Mouse (Mus musculus) adrenal gland, postnatal 25 days (tissue): ENCODE results near the gene Vmn2r55. TPM values are rescaled to one million over a fixed set of nuclear protein-coding genes. Genes with fewer than 3 reads are reported as not detected.
"Not testable (repeated sequence)": the region's sequence is repeated elsewhere in the genome, so short reads cannot be mapped to it uniquely, and the experiment has no call there.

Source experiments
- DNase-seq: peaks from one replicate; pipeline ENCODE4 v3.0.0; 2021; ENCODE audit warnings: mixed read lengths
- long read RNA-seq: library from polyadenylated mRNA; stranded (forward); transcript quantifications from one replicate; pipeline ENCODE4 v2.0.0, GENCODE M21; 2021
- total RNA-seq: library from RNA; stranded (reverse); gene quantifications from 2 replicates; pipeline ENCODE4 v1.2.3, GENCODE M21; 2021

The Vmn2r55 gene
- not detected in 2 replicates for total RNA-seq
- long read RNA-seq, result 0 reads

DNA sequence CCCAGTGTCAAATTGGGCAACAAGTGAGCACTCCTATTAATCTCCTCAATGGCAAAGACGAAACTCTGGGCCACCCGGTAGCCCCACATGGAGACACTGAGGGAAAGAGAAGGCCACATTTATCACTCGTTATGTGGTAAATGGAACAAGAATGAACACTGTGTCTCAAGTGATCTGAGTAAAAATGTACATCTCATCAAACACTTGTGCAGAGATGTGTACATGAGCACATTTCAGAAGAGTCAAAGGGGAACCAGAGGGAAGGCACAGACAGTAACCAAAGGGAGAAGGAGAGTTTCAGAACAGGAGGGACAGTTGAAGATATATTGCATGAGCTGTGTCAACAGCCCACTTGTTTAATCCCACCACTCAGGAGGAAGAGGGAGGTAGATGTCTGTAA lies at the start of gene Vmn2r55:
Gene Vmn2r55, minus strand, starts transcription at position 101 of the 400 bp plus-strand sequence.
- DNase-seq, result not testable (repeated sequence)

DNA sequence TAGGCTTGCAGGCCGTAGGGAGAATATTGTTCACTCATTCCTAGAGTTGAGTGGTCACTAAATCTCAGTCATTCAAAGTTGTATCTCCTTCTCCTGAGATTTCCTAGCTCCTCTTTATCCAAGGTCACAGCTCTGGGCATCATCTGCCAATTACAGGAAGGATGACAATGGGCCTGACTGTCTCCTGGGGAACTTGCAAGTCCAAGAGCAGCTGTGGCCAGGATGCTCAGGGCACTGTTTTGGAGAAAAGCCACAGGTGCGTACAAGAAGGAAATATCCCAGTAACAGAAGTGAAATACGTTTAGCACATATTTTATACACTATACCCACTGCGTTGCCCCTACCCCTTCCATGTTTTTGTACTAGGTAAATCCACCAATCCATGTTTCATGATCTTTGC lies 44.6 kb downstream of the Vmn2r55 start, which contains the start of gene Vmn2r54:
Gene Vmn2r54, minus strand, starts transcription at position 101 of the 400 bp plus-strand sequence.
- DNase-seq, result not testable (repeated sequence)

DNA sequence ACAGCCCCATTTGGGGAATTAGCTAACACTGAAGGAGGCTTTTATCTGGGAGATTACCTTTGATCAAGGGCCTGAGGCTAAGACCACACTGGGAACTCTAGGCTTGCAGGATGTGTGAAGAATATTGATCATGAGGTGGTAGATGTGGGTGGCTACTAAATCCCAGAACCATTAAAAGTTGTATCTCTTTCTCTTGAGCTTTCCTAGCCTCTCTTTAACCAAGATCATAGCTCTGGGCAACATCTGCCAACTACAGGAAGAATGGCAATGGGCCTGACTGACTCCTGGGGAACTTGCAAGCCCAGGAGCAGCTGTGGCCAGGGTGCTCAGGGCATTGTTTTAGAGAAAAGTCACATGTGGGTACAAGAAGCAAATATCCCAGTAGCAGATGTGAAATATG lies 76.1 kb downstream of the Vmn2r55 start, which contains the start of gene Vmn2r53:
Gene Vmn2r53, minus strand, starts transcription at position 101 of the 400 bp plus-strand sequence.
- no peak for DNase-seq

Other genes starting within 250 kb of the Vmn2r55 start
- 11.8 and 15.8 TPM in 2 replicates for gene Zfp606, start 206.7 kb downstream of the Vmn2r55 start, total RNA-seq
- not detected in 2 replicates for gene 2900092C05Rik, start 172.5 kb downstream of the Vmn2r55 start, total RNA-seq
- gene Vmn2r53, start 76.2 kb downstream of the Vmn2r55 start, total RNA-seq, result 0.03 TPM in 1 of 2 replicates, not detected in the other
- not detected in 2 replicates for gene Vmn2r54, start 44.7 kb downstream of the Vmn2r55 start, total RNA-seq
- not detected in 2 replicates for gene Vmn2r56, start 50.0 kb upstream of the Vmn2r55 start, total RNA-seq
- 5.8 and 8.1 TPM in 2 replicates for gene Zscan18, start 118.6 kb upstream of the Vmn2r55 start, total RNA-seq
- 15.1 and 15.2 TPM in 2 replicates for gene Zfp329, start 133.9 kb upstream of the Vmn2r55 start, total RNA-seq
- 23.1 and 27.2 TPM in 2 replicates for gene Zfp110, start 149.8 kb upstream of the Vmn2r55 start, total RNA-seq
- 3.6 and 3.7 TPM in 2 replicates for gene Zfp128, start 196.2 kb upstream of the Vmn2r55 start, total RNA-seq
- 13.6 and 17.5 TPM in 2 replicates for gene Zscan22, start 212.8 kb upstream of the Vmn2r55 start, total RNA-seq
- gene Rps5, start 237.3 kb upstream of the Vmn2r55 start, total RNA-seq, result 829 and 881 TPM in 2 replicates
- 0.18 and 0.29 TPM in 2 replicates for gene Rnf225, start 242.4 kb upstream of the Vmn2r55 start, total RNA-seq